Mouse (Mus musculus) stomach, postnatal 0 days (tissue): Measurements from ENCODE around the gene Il17c.

Experiments used
- CTCF ChIP-seq: IDR thresholded peaks from 2 replicates; pipeline ENCODE4 v1.5.1; 2016; ENCODE audit warnings: antibody characterized with exemption, low read depth, mild to moderate bottlenecking, moderate library complexity
- EP300 ChIP-seq: optimal IDR thresholded peaks from 2 replicates; pipeline ENCODE3; 2016; ENCODE audit warnings: antibody characterized with exemption

DNA sequence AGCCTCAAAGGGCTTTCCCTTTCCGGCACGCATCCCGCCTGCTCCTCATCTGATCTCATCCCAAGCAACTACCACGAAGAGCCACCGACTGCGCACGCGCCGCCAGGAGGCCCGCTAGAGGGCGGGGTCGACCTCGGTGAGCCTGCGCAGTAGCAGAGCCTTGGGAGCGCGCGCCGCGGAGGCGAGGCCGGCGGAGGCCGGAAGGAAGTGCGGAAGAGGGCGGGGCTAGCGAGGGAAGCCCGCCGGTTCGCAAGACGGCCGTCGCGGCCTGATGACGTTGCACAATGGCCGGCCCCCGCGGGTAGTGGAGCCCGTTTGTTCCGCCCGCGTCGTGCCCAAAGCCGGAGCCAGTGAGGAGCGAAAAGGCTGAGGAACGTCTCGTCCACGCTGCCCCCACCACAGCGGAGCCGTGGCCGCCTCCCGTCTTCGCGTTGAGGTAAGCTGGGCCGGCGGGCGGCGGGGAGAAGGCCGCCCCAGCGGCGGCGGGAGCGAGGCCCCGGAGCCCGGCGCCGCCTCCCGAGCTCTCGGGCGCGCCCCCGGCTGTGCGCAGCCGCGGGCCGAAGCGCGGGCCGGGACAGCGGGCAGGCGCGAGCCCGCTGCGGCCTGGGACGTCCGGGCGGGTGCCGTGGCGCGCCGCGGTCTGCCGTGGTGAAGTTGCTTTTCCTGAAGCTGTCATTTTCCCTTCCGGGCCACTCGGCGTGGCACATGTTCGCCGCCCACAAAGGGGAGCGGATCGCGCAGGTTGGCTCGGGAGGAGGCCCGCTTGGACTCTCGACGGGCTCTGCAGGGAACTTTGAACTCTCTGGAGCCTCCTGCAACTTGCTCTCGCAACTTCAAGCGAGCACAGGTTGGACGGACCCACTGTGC, 45.2 kb upstream of the Il17c start, which contains the start of gene Zc3h18:
- TF ChIP-seq CTCF (peak; percentile 73), EP300 (no peak)
